Mouse (Mus musculus) CH12.LX (cell line): Measurements from ENCODE around the gene Sec14l5. TPM values are rescaled to one million over a fixed set of nuclear protein-coding genes. Genes with fewer than 3 reads are reported as not detected.
"Not testable (repeated sequence)": the region's sequence is repeated elsewhere in the genome, so short reads cannot be mapped to it uniquely, and the experiment has no call there.

Source experiments
- DNase-seq: peaks from one replicate; pipeline ENCODE4 v3.0.0-alpha.2; 2013; ENCODE audit errors: extremely low read depth
- H3K27ac ChIP-seq: 2 replicates; pipeline ENCODE4 v1.5.1; 2012; ENCODE audit warnings: low read depth, mild to moderate bottlenecking, control low read depth, moderate library complexity; ENCODE audit not compliant: insufficient read depth
- H3K27me3 ChIP-seq: replicated peaks from 2 replicates; pipeline ENCODE3; 2012; ENCODE audit warnings: inconsistent platforms
- H3K36me3 ChIP-seq, 2 experiments: replicated peaks in 1 of 2; 2 replicates each; pipeline versions ENCODE3 to v1.6.1; 2012; ENCODE audit warnings: inconsistent platforms in 1 of 2, low read length in 1 of 2, mild to moderate bottlenecking in 1 of 2, mixed read lengths in 1 of 2, moderate library complexity in 1 of 2; ENCODE audit not compliant: control insufficient read depth in 1 of 2, insufficient read depth in 1 of 2
- H3K4me1 ChIP-seq, 2 experiments: 2 replicates each; pipeline ENCODE4 v1.6.1; 2012; ENCODE audit warnings: inconsistent platforms in 1 of 2, moderate library complexity in 1 of 2; ENCODE audit not compliant: insufficient read depth in 2 of 2, control insufficient read depth in 1 of 2
- H3K4me2 ChIP-seq: 2 replicates; pipeline ENCODE4 v1.6.1; 2012; ENCODE audit warnings: low read depth, mild to moderate bottlenecking, control low read depth; ENCODE audit not compliant: poor library complexity, insufficient read depth, severe bottlenecking
- H3K4me3 ChIP-seq, 3 experiments: fragments of 150-350 bp in 1 of 3; sonication (generic) in 1 of 3; replicated peaks in 1 of 3; 2 replicates each; pipeline versions ENCODE3 to v1.5.1; 2011 to 2012; ENCODE audit warnings: low read depth in 2 of 3, low read length in 2 of 3, mild to moderate bottlenecking in 2 of 3, moderate library complexity in 2 of 3, control low read depth in 1 of 3, improper control_type of control experiment in 1 of 3, inconsistent platforms in 1 of 3, mixed read lengths in 1 of 3; ENCODE audit not compliant: poor library complexity in 1 of 3
- H3K79me2 ChIP-seq: replicated peaks from 2 replicates; pipeline ENCODE4 v1.6.1; 2012; ENCODE audit warnings: mild to moderate bottlenecking, moderate library complexity; ENCODE audit not compliant: control insufficient read depth, poor library complexity, insufficient read depth, severe bottlenecking; ENCODE audit errors: extremely low read depth
- H3K9ac ChIP-seq: 2 replicates; pipeline ENCODE4 v1.6.1; 2012; ENCODE audit warnings: low read depth, mild to moderate bottlenecking, control low read depth, moderate library complexity; ENCODE audit not compliant: insufficient read depth
- H3K9me3 ChIP-seq: replicated peaks from 2 replicates; pipeline ENCODE3; 2012; ENCODE audit warnings: low read length, inconsistent platforms, mixed read lengths
- CTCF ChIP-seq, 2 experiments: IDR thresholded peaks in 1 of 2; conservative IDR thresholded peaks in 1 of 2; 2 replicates each; pipeline ENCODE4 v1.5.1; 2011 to 2012; ENCODE audit warnings: low read depth in 2 of 2, low read length in 2 of 2, improper control_type of control experiment in 1 of 2, inconsistent platforms in 1 of 2, mild to moderate bottlenecking in 1 of 2, moderate library complexity in 1 of 2
- EP300 ChIP-seq: IDR thresholded peaks from 2 replicates; pipeline ENCODE4 v1.6.1; 2011; ENCODE audit warnings: low read length, improper control_type of control experiment
- HCFC1 ChIP-seq: IDR thresholded peaks from 2 replicates; pipeline ENCODE4 v1.6.1; 2012; ENCODE audit warnings: low read depth, mild to moderate bottlenecking, inconsistent platforms, low read length, improper control_type of control experiment
- IRF4 ChIP-seq: IDR thresholded peaks from 2 replicates; pipeline ENCODE4 v1.6.1; 2014; ENCODE audit warnings: low read depth, mild to moderate bottlenecking, inconsistent platforms, low read length, improper control_type of control experiment
- JUN ChIP-seq: IDR thresholded peaks from 2 replicates; pipeline ENCODE4 v1.6.1; 2011; ENCODE audit warnings: low read depth, mild to moderate bottlenecking, low read length, improper control_type of control experiment, moderate library complexity; ENCODE audit not compliant: insufficient read depth
- MYC ChIP-seq: IDR thresholded peaks from 2 replicates; pipeline ENCODE4 v1.6.1; 2011; ENCODE audit warnings: low read depth, mild to moderate bottlenecking, improper control_type of control experiment, low read length
- NELFE ChIP-seq: IDR thresholded peaks from 2 replicates; pipeline ENCODE4 v1.6.1; 2011; ENCODE audit warnings: low read depth, low read length, improper control_type of control experiment
- NRF1 ChIP-seq: IDR thresholded peaks from 2 replicates; pipeline ENCODE4 v1.6.1; 2014; ENCODE audit warnings: low read depth, mild to moderate bottlenecking, inconsistent platforms, low read length, improper control_type of control experiment, moderate library complexity
- POLR2A ChIP-seq: IDR thresholded peaks from 2 replicates; pipeline ENCODE4 v1.6.1; 2011; ENCODE audit warnings: low read depth, mild to moderate bottlenecking, improper control_type of control experiment, low read length
- SMC3 ChIP-seq: IDR thresholded peaks from 2 replicates; pipeline ENCODE4 v1.6.1; 2011; ENCODE audit warnings: low read depth, low read length, improper control_type of control experiment
- TBP ChIP-seq: conservative IDR thresholded peaks from 2 replicates; pipeline ENCODE4 v1.6.1; 2011; ENCODE audit warnings: low read depth, low read length, improper control_type of control experiment
- TCF12 ChIP-seq: IDR thresholded peaks from 2 replicates; pipeline ENCODE4 v1.6.1; 2014; ENCODE audit warnings: low read depth, mild to moderate bottlenecking, inconsistent platforms, low read length, improper control_type of control experiment
- UBTF ChIP-seq: IDR thresholded peaks from 2 replicates; pipeline ENCODE4 v1.6.1; 2012; ENCODE audit warnings: low read depth, mild to moderate bottlenecking, inconsistent platforms, low read length, improper control_type of control experiment, moderate library complexity
- ZKSCAN1 ChIP-seq: IDR thresholded peaks from 2 replicates; pipeline ENCODE4 v1.6.1; 2012; ENCODE audit warnings: low read depth, inconsistent platforms, low read length, improper control_type of control experiment, borderline replicate concordance
- ZNF384 ChIP-seq: IDR thresholded peaks from 2 replicates; pipeline ENCODE4 v1.6.1; 2012; ENCODE audit warnings: low read depth, low read length, improper control_type of control experiment, inconsistent platforms
- dilution Hi-C: fragments of 300-500 bp; cut with MboI; formaldehyde crosslinking; loops from 2 replicates; pipeline ENCODE4 v1.14.3; 2020; ENCODE audit warnings: low sequenced_read_pairs; ENCODE audit not compliant: extremely low pct_unique_long_range_greater_than_20kb, extremely low pct_ligation_motif_present
- in situ Hi-C: fragments of 300-500 bp; cut with MboI; formaldehyde crosslinking; loops from 3 replicates; pipeline ENCODE4 v1.14.3; 2019; ENCODE audit warnings: low sequenced_read_pairs, low pct_ligation_motif_present, low pct_unique_long_range_greater_than_20kb, mixed read lengths
- polyA plus RNA-seq: library from polyadenylated mRNA; unstranded; fragments of >175 nt; gene quantifications from 2 replicates; pipeline ENCODE4 v1.2.1, GENCODE M21; 2012; ENCODE audit warnings: low read depth; ENCODE audit not compliant: insufficient read length
- total RNA-seq, 2 experiments: library from RNA; depleted of rRNA; stranded (reverse); fragments of 300-350 nt in 1 of 2; fragments of >200 nt in 1 of 2; gene quantifications; 2 replicates each; pipeline ENCODE4 v1.2.3; 2012 to 2014

The Sec14l5 gene
- total and polyA plus RNA-seq, 3 experiments = 0.13 TPM; not detected in 2

DNA sequence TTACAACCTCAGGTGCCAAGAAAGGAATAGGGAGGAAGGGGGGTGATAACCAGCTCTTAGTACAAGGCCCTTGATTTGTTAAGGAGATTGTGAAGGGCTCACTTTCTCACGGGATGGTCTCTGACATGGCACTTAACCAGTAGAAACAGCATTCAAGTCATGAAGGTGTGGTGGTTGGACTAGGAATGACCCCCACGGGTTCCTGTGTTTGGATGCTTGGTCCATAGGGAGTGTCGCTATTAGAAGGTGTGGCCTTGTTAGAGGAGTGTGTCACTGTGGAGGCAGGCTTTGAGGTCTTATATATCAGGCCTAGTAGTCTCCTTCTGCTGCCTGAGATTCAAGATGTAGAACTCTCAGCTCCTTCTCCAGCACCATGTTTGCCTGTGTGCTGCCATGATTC, 81.2 kb downstream of the Sec14l5 start:
- H3K4me2 ChIP-seq, H3K27ac ChIP-seq, dilution Hi-C loops, H3K36me3 ChIP-seq, DNase-seq, H3K4me1 ChIP-seq, H3K4me3 ChIP-seq, H3K27me3 ChIP-seq, H3K79me2 ChIP-seq, in situ Hi-C loops, H3K9ac ChIP-seq: not testable (repeated sequence)
- H3K9me3 ChIP-seq = peaks cover 11% of the 10 kb centered on the region

DNA sequence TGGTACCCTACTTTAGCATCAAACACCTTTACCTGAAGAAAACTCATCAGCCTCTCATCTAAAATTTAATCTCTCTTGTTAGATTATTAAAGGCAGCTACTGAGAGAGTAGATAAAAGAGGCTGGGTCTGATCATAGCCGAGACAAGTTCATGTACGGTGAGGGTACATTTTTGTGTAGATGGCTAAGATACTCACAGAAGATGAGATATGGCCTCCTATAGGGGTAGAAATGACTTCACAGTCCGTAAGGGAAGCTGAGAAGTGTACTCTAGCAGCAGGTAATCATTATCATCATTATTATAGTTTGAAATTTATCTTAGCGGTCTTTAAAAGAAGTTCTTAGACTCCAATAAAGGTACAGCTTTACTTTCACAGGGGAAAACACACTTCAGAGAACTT, 86.1 kb downstream of the Sec14l5 start:
- dilution Hi-C loops = no loop called here
- Histone ChIP-seq H3K9me3 (peaks cover 11% of the 10 kb centered on the region), H3K4me3 (peak overlapping the region in 2 of 3 experiments; percentile 44 to 84), H3K27me3 (peaks cover 4% of the 10 kb centered on the region), H3K79me2 (peaks cover 15% of the 10 kb centered on the region; the same call in 1 of the 2 replicates), H3K4me1 (peaks cover 6 to 24% of the 10 kb centered on the region in 2 experiments; a peak in 3 of 4 replicates), H3K9ac (no peak overlapping the region; the same call in 1 of the 2 replicates), H3K36me3 (peaks cover 9 to 27% of the 10 kb centered on the region in 2 experiments), H3K4me2 (peak overlapping the region; percentile 50), H3K27ac (no peak overlapping the region)
- TF ChIP-seq ZKSCAN1 = no peak
- no peak for TF ChIP-seq CTCF (conservative IDR thresholded peaks at IDR 0.05 in 1 of 2, IDR thresholded peaks at IDR 0.05 in 1 of 2; ENCODE audit: low read depth in 2 of 2, low read length in 2 of 2)
- TF ChIP-seq JUN = no peak
- TF ChIP-seq HCFC1 = no peak
- no peak for TF ChIP-seq NRF1
- no peak for TF ChIP-seq TBP
- TF ChIP-seq ZNF384 = no peak
- no peak for TF ChIP-seq IRF4
- no peak for TF ChIP-seq UBTF
- TF ChIP-seq TCF12 = no peak
- no peak for TF ChIP-seq NELFE
- no peak for TF ChIP-seq POLR2A
- TF ChIP-seq SMC3 = no peak
- no peak for TF ChIP-seq EP300
- no peak for TF ChIP-seq MYC
- no peak for DNase-seq
- in situ Hi-C loops = no loop called here
